Mouse (Mus musculus) heart, adult 2 months (tissue): ENCODE measurements at regions not wholly inside any gene's neighbourhood (a gene's known extent, or its start where the extent isn't known, plus 50 kb on each side); places are given as distances from the start of the nearest gene placed in this dataset.

Experiments used
- DNase-seq, 2 experiments: peaks; one replicate each; pipeline ENCODE4 v3.0.0; 2021
- H3K27ac ChIP-seq: fragments of 200-600 bp; 2 replicates; pipeline ENCODE4 v1.8.1; 2022
- H3K27me3 ChIP-seq: fragments of 200-500 bp; 2 replicates; pipeline ENCODE4 v1.6.1; 2012; ENCODE audit warnings: mild to moderate bottlenecking, low read length, inconsistent platforms, mixed read lengths; ENCODE audit not compliant: control insufficient read depth, insufficient read depth
- H3K36me3 ChIP-seq: fragments of 200-500 bp; 2 replicates; pipeline ENCODE4 v1.6.1; 2012; ENCODE audit warnings: low read length, inconsistent platforms; ENCODE audit not compliant: control insufficient read depth, insufficient read depth
- H3K4me1 ChIP-seq: fragments of 200-500 bp; 2 replicates; pipeline ENCODE4 v1.6.1; 2011; ENCODE audit warnings: low read length; ENCODE audit not compliant: control insufficient read depth, insufficient read depth
- H3K4me3 ChIP-seq: fragments of 200-600 bp; 2 replicates; pipeline ENCODE4 v1.8.1; 2022
- H3K79me2 ChIP-seq: fragments of 200-500 bp; replicated peaks from 2 replicates; pipeline ENCODE4 v1.6.1; 2012; ENCODE audit warnings: mild to moderate bottlenecking, inconsistent platforms, low read length, moderate library complexity, mixed read lengths; ENCODE audit not compliant: control insufficient read depth, insufficient read depth
- H3K9ac ChIP-seq: fragments of 200-500 bp; 2 replicates; pipeline ENCODE4 v1.6.1; 2012; ENCODE audit warnings: low read depth, mild to moderate bottlenecking, control low read depth, inconsistent platforms, low read length, mixed read lengths
- CTCF ChIP-seq: fragments of 200-600 bp; IDR thresholded peaks from 2 replicates; pipeline ENCODE4 v1.8.1; 2022; ENCODE audit warnings: antibody characterized with exemption, mild to moderate bottlenecking, moderate library complexity
- EP300 ChIP-seq: fragments of 200-500 bp; IDR thresholded peaks from 2 replicates; pipeline ENCODE4 v1.6.1; 2011; ENCODE audit warnings: low read depth, low read length, control low read depth; ENCODE audit not compliant: insufficient read depth
- POLR2A ChIP-seq: fragments of 200-500 bp; IDR thresholded peaks from 2 replicates; pipeline ENCODE4 v1.6.1; 2011; ENCODE audit warnings: mild to moderate bottlenecking, low read depth, low read length, control low read depth; ENCODE audit not compliant: insufficient read depth
- WGBS: fragments of 180-500 bp; shearing (Covaris S2); methylation state at CpG from one replicate; pipeline ENCODE4 v1.1.7; 2018; 5-methylcytosine and 5-hydroxymethylcytosine counted together
- intact Hi-C: fragments of 180-260 bp; cut with DNase I; formaldehyde crosslinking; loops from one replicate; pipeline ENCODE4 v1.15.1; 2025

- no peaks in the 10 kb centered on the region for H3K4me1 ChIP-seq
- no peak overlapping the region for H3K4me3 ChIP-seq
- TF ChIP-seq POLR2A = no peak
- TF ChIP-seq CTCF = no peak
- no peak for TF ChIP-seq EP300
- H3K27me3 ChIP-seq = no peaks in the 10 kb centered on the region
- no peaks in the 10 kb centered on the region for H3K79me2 ChIP-seq
- no peak for DNase-seq
- intact Hi-C loops = no loop called here
- no peaks in the 10 kb centered on the region for H3K36me3 ChIP-seq
- WGBS = 75% methylated on average over 4 of the region's 4 CpGs
- no peak overlapping the region for H3K9ac ChIP-seq
- H3K27ac ChIP-seq = no peak overlapping the region
Observed at GRCm38 (mm10) chr1:73299978-73300688, 284.4 kb upstream of the Tnp1 start.

GRCm38 (mm10) chr1:73285342-73285741 lies 269.6 kb upstream of the Tnp1 start:
- no peaks in the 10 kb centered on the region for H3K27me3 ChIP-seq
- 86% methylated on average over 2 of the region's 2 CpGs for WGBS
- no peak for DNase-seq
- no peak overlapping the region for H3K4me3 ChIP-seq
- no peaks in the 10 kb centered on the region for H3K36me3 ChIP-seq
- TF ChIP-seq POLR2A (no peak), EP300 (no peak), CTCF (no peak)
- no peak overlapping the region for H3K9ac ChIP-seq
- H3K27ac ChIP-seq = no peak overlapping the region
- no peaks in the 10 kb centered on the region for H3K4me1 ChIP-seq
- H3K79me2 ChIP-seq = no peaks in the 10 kb centered on the region
- intact Hi-C loops = no loop called here

GRCm38 (mm10) chr1:73274480-73274879 lies 258.8 kb upstream of the Tnp1 start:
- no peak overlapping the region for H3K4me3 ChIP-seq
- H3K36me3 ChIP-seq = no peaks in the 10 kb centered on the region
- H3K27ac ChIP-seq = no peak overlapping the region
- no peaks in the 10 kb centered on the region; the same call in 1 of the 2 replicates for H3K27me3 ChIP-seq
- DNase-seq = peak in 1 of 2 experiments; percentile 16
- 29% methylated on average over 2 of the region's 2 CpGs for WGBS
- H3K79me2 ChIP-seq = no peaks in the 10 kb centered on the region
- H3K4me1 ChIP-seq = peaks cover 1% of the 10 kb centered on the region
- TF ChIP-seq EP300 (peak; percentile 73; the same call in 1 of the 2 replicates), POLR2A (no peak), CTCF (peak; percentile 88)
- intact Hi-C loops = loop anchor here (1.0 to 10.0 kb wide), 5 partner anchors 88 to 460 kb away; no protein-coding TSS in a partner anchor
- no peak overlapping the region for H3K9ac ChIP-seq

- Histone ChIP-seq H3K79me2 (no peaks in the 10 kb centered on the region), H3K36me3 (no peaks in the 10 kb centered on the region), H3K27me3 (no peaks in the 10 kb centered on the region), H3K4me1 (peaks cover 1% of the 10 kb centered on the region), H3K9ac (no peak overlapping the region), H3K27ac (no peak overlapping the region), H3K4me3 (no peak overlapping the region)
- intact Hi-C loops = loop anchor here (5.0 to 10.0 kb wide), 3 partner anchors 91 to 464 kb away; no protein-coding TSS in a partner anchor
- TF ChIP-seq CTCF (no peak), POLR2A (no peak)
- WGBS = 71% methylated on average over 6 of the region's 6 CpGs
- no peak for DNase-seq
Observed at GRCm38 (mm10) chr1:73270787-73271391, 255.2 kb upstream of the Tnp1 start.

- H3K27ac ChIP-seq = peak overlapping the region; percentile 42
- WGBS = 41% methylated on average over 7 of the region's 7 CpGs
- intact Hi-C loops = loop anchor here (1.0 to 5.0 kb wide), 3 partner anchors 69 to 162 kb away; no protein-coding TSS in a partner anchor
Observed at GRCm38 (mm10) chr1:73269051-73269755, 253.5 kb upstream of the Tnp1 start.

More at GRCm38 (mm10) chr1:73269051-73269755, 253.5 kb upstream of the Tnp1 start:
- Histone ChIP-seq H3K4me3 (no peak overlapping the region), H3K79me2 (no peaks in the 10 kb centered on the region), H3K4me1 (peaks cover 1% of the 10 kb centered on the region), H3K27me3 (no peaks in the 10 kb centered on the region), H3K36me3 (no peaks in the 10 kb centered on the region), H3K9ac (no peak overlapping the region)
- peak; percentile 23 to 34 for DNase-seq
- TF ChIP-seq POLR2A (no peak), EP300 (no peak), CTCF (no peak)
